Mouse (Mus musculus) forebrain, postnatal 0 days (tissue): ENCODE results near the gene Mndal. TPM values are rescaled to one million over a fixed set of nuclear protein-coding genes. Genes with fewer than 3 reads are reported as not detected.
"Not testable (repeated sequence)": the region's sequence is repeated elsewhere in the genome, so short reads cannot be mapped to it uniquely, and the experiment has no call there.

Experiments used
- ATAC-seq: fragments of 200-750 bp; cut with Nextera tagmentation; 2 replicates; pipeline ENCODE4 v1.8.0; 2017; ENCODE audit warnings: mild to moderate bottlenecking, moderate library complexity
- DNase-seq: peaks from one replicate; pipeline ENCODE4 v3.0.0-alpha.2; 2015
- H3K27ac ChIP-seq: fragments of 300-500 bp; sonication (generic); 2 replicates; pipeline ENCODE4 v1.5.1; 2014; ENCODE audit warnings: low read depth, mild to moderate bottlenecking, antibody characterized with exemption, low read length, moderate library complexity, mixed read lengths
- H3K27me3 ChIP-seq: fragments of 300-500 bp; sonication (generic); 2 replicates; pipeline ENCODE4 v1.6.1; 2014; ENCODE audit warnings: mild to moderate bottlenecking, low read length, mixed read lengths; ENCODE audit not compliant: insufficient read depth
- H3K36me3 ChIP-seq: fragments of 300-500 bp; sonication (generic); 2 replicates; pipeline ENCODE4 v1.6.1; 2014; ENCODE audit warnings: mild to moderate bottlenecking, moderate library complexity; ENCODE audit not compliant: insufficient read depth
- H3K4me1 ChIP-seq: fragments of 300-500 bp; sonication (generic); 2 replicates; pipeline ENCODE4 v1.6.1; 2014; ENCODE audit warnings: antibody characterized with exemption; ENCODE audit not compliant: insufficient read depth
- H3K4me2 ChIP-seq: fragments of 300-500 bp; sonication (generic); 2 replicates; pipeline ENCODE4 v1.6.1; 2014; ENCODE audit warnings: low read depth, mild to moderate bottlenecking, moderate library complexity
- H3K4me3 ChIP-seq: fragments of 300-500 bp; sonication (generic); 2 replicates; pipeline ENCODE4 v1.5.1; 2014; ENCODE audit warnings: low read depth, low read length, mixed read lengths
- H3K9ac ChIP-seq: fragments of 300-500 bp; sonication (generic); 2 replicates; pipeline ENCODE4 v1.6.1; 2014; ENCODE audit warnings: mild to moderate bottlenecking
- H3K9me3 ChIP-seq: fragments of 300-500 bp; sonication (generic); 2 replicates; pipeline ENCODE4 v1.6.1; 2016; ENCODE audit warnings: low read length
- CTCF ChIP-seq: sonication (generic); IDR thresholded peaks from 2 replicates; pipeline ENCODE4 v1.5.1; 2016; ENCODE audit warnings: antibody characterized with exemption, control low read depth, low read depth
- WGBS: fragments of 180-500 bp; shearing (Covaris S2); extraction: QIAGEN DNeasy Blood & Tissue Kit; methylation state at CpG from one replicate; pipeline ENCODE4 v1.1.7; 2014; 5-methylcytosine and 5-hydroxymethylcytosine counted together
- polyA plus RNA-seq: library from polyadenylated mRNA; unstranded; fragments of >200 nt; fragmentation: Nextera tagmentation; extraction: Ambion mirVana; gene quantifications from 2 replicates; pipeline ENCODE4 v1.2.1, GENCODE M21; 2015
- total RNA-seq: library from RNA; depleted of rRNA; stranded (reverse); fragments of >200 nt; gene quantifications from 2 replicates; pipeline ENCODE4 v1.2.3, GENCODE M21; 2014

The Mndal gene
- total and polyA plus RNA-seq, 2 experiments from 2014 or later: 4.3 to 4.8 TPM

- H3K4me1 ChIP-seq: no peaks in the 10 kb centered on the region
- H3K9me3 ChIP-seq: no peaks in the 10 kb centered on the region
- no peak for ATAC-seq
- no peaks in the 10 kb centered on the region for H3K36me3 ChIP-seq
- H3K9ac ChIP-seq: no peak overlapping the region
- H3K27me3 ChIP-seq: no peaks in the 10 kb centered on the region
- TF ChIP-seq CTCF: no peak
- DNase-seq: no peak
- H3K4me2 ChIP-seq: no peak overlapping the region
- H3K27ac ChIP-seq: no peak overlapping the region
- H3K4me3 ChIP-seq: no peak overlapping the region
- 85% methylated on average over 12 of the region's 12 CpGs for WGBS
These were observed 75.8 kb downstream of the Mndal start for GRCm38 (mm10) chr1:173866504-173866903.

- H3K27ac ChIP-seq, H3K36me3 ChIP-seq, H3K4me3 ChIP-seq, H3K4me1 ChIP-seq, H3K9ac ChIP-seq, H3K4me2 ChIP-seq, H3K27me3 ChIP-seq, H3K9me3 ChIP-seq: not testable (repeated sequence)
- peak; percentile 36; the same call in 1 of the 2 replicates for TF ChIP-seq CTCF
- ATAC-seq (peak; percentile 43; the same call in 1 of the 2 replicates), DNase-seq (peak; percentile 10)
These were observed 88.6 kb downstream of the Mndal start for GRCm38 (mm10) chr1:173853711-173854110.

GRCm38 (mm10) chr1:173852853-173853252 lies 89.4 kb downstream of the Mndal start:
- not testable (repeated sequence) for H3K4me3 ChIP-seq, H3K9ac ChIP-seq, H3K4me2 ChIP-seq, H3K4me1 ChIP-seq, H3K27ac ChIP-seq, H3K9me3 ChIP-seq, H3K36me3 ChIP-seq, H3K27me3 ChIP-seq, DNase-seq, ATAC-seq
- WGBS: 66% methylated on average over 4 of the region's 4 CpGs

DNA sequence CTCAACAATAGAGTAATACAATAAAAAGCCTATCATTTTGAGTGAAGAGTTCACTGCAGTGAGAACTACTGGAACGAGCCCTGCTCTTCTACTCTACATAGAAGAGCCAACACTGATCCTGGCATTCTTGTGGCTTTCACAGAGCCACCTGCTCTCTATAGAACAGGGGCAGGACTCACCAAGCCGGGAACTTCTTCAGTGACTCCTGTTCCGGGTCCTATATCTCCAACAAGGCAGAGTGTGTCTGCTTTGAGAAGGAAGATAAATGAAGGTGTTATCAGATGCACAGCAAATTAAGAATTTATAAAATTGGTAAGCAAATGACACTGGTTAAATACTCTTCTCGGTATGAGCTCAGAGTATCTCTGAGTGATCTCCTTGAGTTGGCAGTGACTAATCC lies 96.1 kb downstream of the Mndal start:
- H3K4me2 ChIP-seq, DNase-seq, H3K27ac ChIP-seq, H3K27me3 ChIP-seq, H3K4me3 ChIP-seq, H3K36me3 ChIP-seq, H3K9me3 ChIP-seq, ATAC-seq, H3K9ac ChIP-seq, H3K4me1 ChIP-seq: not testable (repeated sequence)
- WGBS: 82% methylated on average over 4 of the region's 4 CpGs

DNA sequence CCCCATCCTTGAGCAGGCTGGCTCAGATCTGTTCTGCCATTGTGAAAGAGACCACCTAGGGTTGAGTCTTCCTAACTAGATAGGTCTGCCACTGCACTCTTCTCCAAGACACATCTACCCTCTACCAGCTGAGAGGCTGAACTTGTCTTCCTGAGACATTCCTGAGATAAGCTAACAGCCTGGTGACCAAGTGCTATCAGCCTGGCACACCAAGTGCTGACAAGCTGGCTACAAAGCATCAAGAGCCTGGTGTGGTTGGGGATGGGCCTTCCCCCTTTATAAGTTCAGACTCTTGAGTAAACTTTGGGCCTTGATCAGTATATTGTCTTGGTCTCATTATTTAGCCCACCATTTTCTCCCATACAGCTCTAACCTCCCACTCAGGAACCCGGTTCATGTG lies 97.5 kb downstream of the Mndal start:
- Histone ChIP-seq H3K9me3 (no peaks in the 10 kb centered on the region), H3K27me3 (no peaks in the 10 kb centered on the region), H3K4me3 (no peak overlapping the region), H3K36me3 (no peaks in the 10 kb centered on the region), H3K9ac (no peak overlapping the region), H3K27ac (no peak overlapping the region), H3K4me2 (no peak overlapping the region), H3K4me1 (no peaks in the 10 kb centered on the region)
- TF ChIP-seq CTCF: no peak
- 83% methylated on average over 1 of the region's 1 CpGs for WGBS
- no peak for DNase-seq
- no peak for ATAC-seq

GRCm38 (mm10) chr1:173821481-173821803 lies 120.8 kb downstream of the Mndal start:
- not testable (repeated sequence) for ATAC-seq, H3K36me3 ChIP-seq
- 78% methylated on average over 2 of the region's 2 CpGs for WGBS

GRCm38 (mm10) chr1:173820794-173821480 lies 121.4 kb downstream of the Mndal start:
- WGBS: 81% methylated on average over 2 of the region's 2 CpGs
- not testable (repeated sequence) for H3K9ac ChIP-seq, H3K4me3 ChIP-seq, H3K36me3 ChIP-seq, DNase-seq, H3K27me3 ChIP-seq, H3K4me2 ChIP-seq, H3K4me1 ChIP-seq, ATAC-seq, H3K9me3 ChIP-seq, H3K27ac ChIP-seq

More at GRCm38 (mm10) chr1:173821481-173821803, 120.8 kb downstream of the Mndal start:
- H3K4me2 ChIP-seq, H3K4me1 ChIP-seq, DNase-seq, H3K27ac ChIP-seq, H3K9me3 ChIP-seq, H3K27me3 ChIP-seq, H3K4me3 ChIP-seq, H3K9ac ChIP-seq: not testable (repeated sequence)

DNA sequence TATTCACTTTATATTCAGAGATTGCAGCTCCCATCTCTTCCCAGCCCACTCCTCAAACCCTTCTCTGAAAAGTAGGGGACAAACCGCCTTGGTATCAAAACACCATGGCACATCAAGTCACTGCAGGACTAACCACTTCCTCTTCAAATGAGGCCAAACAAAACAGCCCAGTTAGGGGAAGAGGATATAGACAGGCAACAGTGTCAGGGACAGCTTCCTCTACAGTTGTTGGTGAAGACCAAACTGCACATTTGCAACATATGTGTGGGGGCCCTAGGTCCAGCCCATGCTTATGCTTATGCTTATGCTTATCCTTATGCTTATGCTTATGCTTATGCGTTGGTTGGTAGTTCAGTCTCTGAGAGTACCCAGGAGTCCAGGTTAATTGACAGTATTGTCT lies 133.0 kb downstream of the Mndal start:
- ATAC-seq, H3K4me1 ChIP-seq, H3K27me3 ChIP-seq, H3K4me2 ChIP-seq, H3K9ac ChIP-seq, H3K9me3 ChIP-seq, H3K4me3 ChIP-seq, DNase-seq, H3K36me3 ChIP-seq, H3K27ac ChIP-seq: not testable (repeated sequence)
- 90% methylated on average over 2 of the region's 2 CpGs for WGBS

DNA sequence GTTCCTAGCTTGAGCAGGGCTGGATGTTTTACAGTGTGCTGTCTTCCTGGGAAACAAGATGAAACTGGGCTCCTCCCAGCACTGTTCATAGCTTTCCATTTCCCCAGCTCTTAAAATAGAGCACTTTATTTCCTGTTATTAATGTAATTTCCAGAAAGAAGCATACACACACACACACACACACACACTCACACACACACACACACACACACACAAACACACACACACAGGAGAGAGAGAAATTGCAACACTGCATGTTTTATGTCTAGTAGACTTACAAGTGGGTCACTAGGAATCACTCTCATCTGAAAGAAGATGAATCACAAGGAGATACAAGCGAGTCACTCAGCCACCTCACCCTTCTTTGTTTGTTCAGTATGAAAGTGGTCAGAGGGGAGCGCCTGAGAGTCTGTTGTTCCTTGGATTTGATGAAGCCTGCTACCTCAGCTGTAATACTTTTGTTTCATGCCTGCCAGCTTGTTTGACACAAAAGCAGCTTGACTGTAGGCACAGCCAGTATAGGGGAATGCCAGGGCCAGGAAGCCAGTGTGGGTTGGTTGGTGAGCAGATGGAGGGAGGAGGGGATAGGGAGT lies 139.5 kb downstream of the Mndal start:
- not testable (repeated sequence) for H3K4me1 ChIP-seq, H3K4me3 ChIP-seq, H3K4me2 ChIP-seq, H3K27ac ChIP-seq, DNase-seq, H3K36me3 ChIP-seq, H3K9me3 ChIP-seq, H3K27me3 ChIP-seq, H3K9ac ChIP-seq
- ATAC-seq: peak; percentile 70
- 53% methylated on average over 2 of the region's 2 CpGs for WGBS

DNA sequence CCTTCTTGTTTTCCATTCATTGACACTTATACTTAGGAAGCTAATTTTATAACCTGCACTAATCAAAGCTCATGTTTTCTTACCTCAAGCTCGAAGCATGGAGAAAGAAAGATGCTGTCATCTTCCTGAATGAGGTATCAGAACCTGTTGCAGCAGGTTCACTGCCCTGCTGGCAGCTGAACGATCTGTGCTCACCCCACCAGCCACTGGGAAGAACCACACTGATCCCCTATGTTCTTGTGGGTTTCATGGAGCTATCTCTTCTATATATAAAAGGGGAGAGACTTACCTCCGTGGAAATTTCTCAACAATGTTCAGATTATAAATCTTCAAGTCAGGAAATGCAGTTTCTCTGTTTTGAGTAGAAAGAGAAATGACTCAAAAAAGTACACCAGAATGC lies 140.1 kb downstream of the Mndal start:
- not testable (repeated sequence) for H3K27me3 ChIP-seq, H3K9ac ChIP-seq, ATAC-seq, H3K4me2 ChIP-seq, H3K36me3 ChIP-seq, H3K4me3 ChIP-seq, DNase-seq, H3K27ac ChIP-seq, H3K9me3 ChIP-seq, H3K4me1 ChIP-seq
- 73% methylated on average over 3 of the region's 3 CpGs for WGBS
